In the genomic region with DNA sequence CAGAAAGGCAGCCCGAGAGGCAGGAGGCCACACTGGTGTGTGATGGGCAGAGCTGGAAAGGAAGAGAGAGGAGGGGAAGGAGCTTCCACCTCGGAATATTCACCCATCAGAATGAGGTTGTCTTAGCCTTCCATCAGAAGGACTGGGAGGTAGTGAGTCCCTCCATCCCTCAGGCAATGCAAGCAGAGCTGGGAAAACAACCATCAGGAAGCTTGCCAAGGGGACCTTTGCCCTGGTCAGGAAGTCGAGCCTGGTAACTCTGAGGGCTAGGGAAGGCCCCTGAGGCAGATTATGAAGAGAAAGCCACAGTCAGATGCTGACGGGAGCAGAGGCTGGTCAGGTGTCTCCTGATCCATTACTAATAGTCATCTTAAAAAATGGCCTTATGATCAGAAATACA, we compare ENCODE assay signal across 8 mouse cellular contexts. TPM values are rescaled to one million over a fixed set of nuclear protein-coding genes. Genes with fewer than 3 reads are reported as not detected.
DNase-seq lines count a peak whose midpoint lies in the region; ATAC-seq and TF ChIP-seq lines count a peak whose summit lies in the region.

No protein-coding gene starts in this region.

- 20% methylated on average over 4 of the region's 4 CpGs for WGBS in lung, embryonic 16.5 days
- 26% methylated on average over 4 of the region's 4 CpGs for WGBS in kidney, embryonic 15.5 days
- WGBS in small intestine, adult 2 months: 37% methylated on average over 4 of the region's 4 CpGs

- peaks cover 27% of the 10 kb centered on the region for H3K4me1 ChIP-seq in lung, embryonic 16.5 days (replicated peaks; ENCODE audit: control insufficient read depth, insufficient read depth, low read length)
- peaks cover 35% of the 10 kb centered on the region for H3K4me1 ChIP-seq in kidney, embryonic 15.5 days
- peaks cover 15% of the 10 kb centered on the region for H3K4me1 ChIP-seq in small intestine, adult 2 months (ENCODE audit: control insufficient read depth, insufficient read depth, insufficient read length, low read length)

- H3K27ac ChIP-seq in lung, embryonic 16.5 days (ENCODE audit: low read length): peak overlapping the region; percentile 77
- H3K27ac ChIP-seq in kidney, embryonic 15.5 days: peak overlapping the region; percentile 79
- H3K27ac ChIP-seq in small intestine, adult 2 months (ENCODE audit: insufficient read depth, low read depth, low read length): 0 out of 2 replicates have a peak overlapping the region, but pooled peaks have one; percentile 28

- no peak overlapping the region for H3K4me2 ChIP-seq in lung, embryonic 16.5 days (ENCODE audit: low read depth, low read length)
- no peak overlapping the region for H3K4me2 ChIP-seq in kidney, embryonic 15.5 days

- H3K4me3 ChIP-seq in lung, embryonic 16.5 days (ENCODE audit: low read length): no peak overlapping the region
- H3K4me3 ChIP-seq in kidney, embryonic 15.5 days (replicated peaks): no peak overlapping the region
- no peak overlapping the region for H3K4me3 ChIP-seq in small intestine, adult 2 months (ENCODE audit: low read depth, low read length)

- no peak for TF ChIP-seq POLR2A in small intestine, adult 2 months (IDR thresholded peaks at IDR 0.05; ENCODE audit: low read depth, low read length)

- no peak overlapping the region for H3K9ac ChIP-seq in lung, embryonic 16.5 days (ENCODE audit: low read length)
- H3K9ac ChIP-seq in kidney, embryonic 15.5 days: no peak overlapping the region

- ATAC-seq in lung, embryonic 16.5 days (ENCODE audit: low read depth): no peak
- ATAC-seq in kidney, embryonic 15.5 days (replicated peaks; ENCODE audit: low FRiP score): 0 out of 2 replicates have a peak, but pooled peaks have one; percentile 11

- H3K27me3 ChIP-seq in lung, embryonic 16.5 days (ENCODE audit: control insufficient read depth, insufficient read depth, low read depth, low read length): no peaks in the 10 kb centered on the region
- no peaks in the 10 kb centered on the region for H3K27me3 ChIP-seq in kidney, embryonic 15.5 days
- H3K27me3 ChIP-seq in small intestine, adult 2 months (ENCODE audit: control insufficient read depth, insufficient read depth, low read length): no peaks in the 10 kb centered on the region

- H3K36me3 ChIP-seq in lung, embryonic 16.5 days (ENCODE audit: control insufficient read depth, insufficient read depth, low read length): no peaks in the 10 kb centered on the region
- H3K36me3 ChIP-seq in kidney, embryonic 15.5 days: peaks cover 6% of the 10 kb centered on the region; the same call in 1 of the 2 replicates
- no peaks in the 10 kb centered on the region for H3K36me3 ChIP-seq in small intestine, adult 2 months (ENCODE audit: control insufficient read depth, insufficient read depth, low read length)

- no peaks in the 10 kb centered on the region for H3K9me3 ChIP-seq in lung, embryonic 16.5 days (ENCODE audit: control insufficient read depth, low read length)
- H3K9me3 ChIP-seq in kidney, embryonic 15.5 days (replicated peaks): no peaks in the 10 kb centered on the region

- TF ChIP-seq CTCF in small intestine, adult 2 months (IDR thresholded peaks at IDR 0.05; ENCODE audit: extremely low read depth, insufficient read length, insufficient replicate concordance, low read depth, low read length): no peak

- DNase-seq in adrenal gland, adult 2 months: peak; percentile 56
- DNase-seq in adrenal gland, adult 18-20 months (ENCODE audit: low spot score in 2 of 2): no peak
- DNase-seq in lung, adult 18-20 months: no peak
- DNase-seq in cerebellum, adult 8-10 months: no peak
- DNase-seq in cerebellum, postnatal 14 days: no peak

RNA-seq across cellular contexts. Expression of gene Ppif, which starts 31.7 kb away (rescaled TPM):
- 10 to 100 TPM; 21.2 to 34.6 TPM for total RNA-seq in adrenal gland, adult 2 months (2021)
- polyA plus RNA-seq in adrenal gland, adult 2 months (2012; rRNA removed): 103 and 109 TPM in 2 replicates
- 10 to 100 TPM; 21.3 to 32.1 TPM for total RNA-seq in adrenal gland, adult 18-20 months (2021)
- 25.6 and 29.9 TPM in 2 replicates for polyA plus RNA-seq in lung, embryonic 16.5 days (2015; fragmentation: Nextera tagmentation; extraction: Ambion mirVana)
- polyA plus RNA-seq in kidney, embryonic 15.5 days (2015; fragmentation: Nextera tagmentation; extraction: Ambion mirVana): 41.5 and 42.1 TPM in 2 replicates
- 66.8 and 80.1 TPM in 2 replicates for polyA plus RNA-seq in small intestine, adult 2 months (2012; rRNA removed)

RNA-seq across cellular contexts. Expression of gene Zcchc24, which starts 43.1 kb away (rescaled TPM):
- 10 to 100 TPM; 19.5 to 32.6 TPM for total RNA-seq in adrenal gland, adult 2 months (2021)
- polyA plus RNA-seq in adrenal gland, adult 2 months (2012; rRNA removed): 19.5 and 20.6 TPM in 2 replicates
- 10 to 100 TPM; 18.4 to 30.0 TPM for total RNA-seq in adrenal gland, adult 18-20 months (2021)
- polyA plus RNA-seq in lung, embryonic 16.5 days (2015; fragmentation: Nextera tagmentation; extraction: Ambion mirVana): 12.8 and 14.6 TPM in 2 replicates
- 18.3 and 21.0 TPM in 2 replicates for polyA plus RNA-seq in kidney, embryonic 15.5 days (2015; fragmentation: Nextera tagmentation; extraction: Ambion mirVana)
- 9.0 and 10.1 TPM in 2 replicates for polyA plus RNA-seq in small intestine, adult 2 months (2012; rRNA removed)

Comparison
In these comparisons a context has a peak if more than half of its experiments do, and no peak if none do; other contexts are left out.
1. H3K27ac ChIP-seq: peak in every context shown above with its lines; median percentile 79 in kidney, embryonic 15.5 days; 77 in lung, embryonic 16.5 days; 28 in small intestine, adult 2 months.